Mouse (Mus musculus) heart, postnatal 0 days (tissue): Measurements from ENCODE around the gene Large1.

ENCODE experiments used
- CTCF ChIP-seq: IDR thresholded peaks from 2 replicates; pipeline ENCODE4 v1.5.1; 2016; ENCODE audit warnings: antibody characterized with exemption, control low read depth, low read depth
- EP300 ChIP-seq: IDR thresholded peaks from 2 replicates; pipeline ENCODE4 v1.6.1; 2016; ENCODE audit warnings: antibody characterized with exemption, low read depth

- no peak for TF ChIP-seq CTCF
- no peak for TF ChIP-seq EP300
Measured at GRCm38 (mm10) chr8:72766777-72767176, 586.6 kb downstream of the Large1 start.
